Mouse (Mus musculus): ENCODE data around the gene Cd84.
"Not testable (repeated sequence)": the region's sequence is repeated elsewhere in the genome, so short reads cannot be mapped to it uniquely, and the experiment has no call there.

Gene Cd84

DNA sequence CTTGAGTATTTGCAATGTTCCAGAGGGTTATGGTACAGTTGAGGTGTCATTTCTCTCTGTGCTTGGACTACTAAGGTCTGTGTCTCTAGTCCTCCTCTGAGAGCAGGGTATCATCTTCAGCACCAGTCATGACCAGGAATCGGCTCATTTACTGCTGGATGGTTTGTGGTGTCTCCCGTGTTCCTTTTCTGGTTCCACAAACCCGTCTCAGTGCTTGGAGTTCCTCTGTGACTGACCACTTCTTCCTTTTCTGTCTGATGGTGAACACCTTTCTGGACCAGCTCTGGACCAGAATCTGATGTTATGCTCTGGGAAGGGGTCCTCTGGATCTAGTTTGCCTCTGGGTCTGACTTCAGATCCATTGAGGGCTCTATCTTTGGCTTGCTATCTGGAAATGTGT, at the start of gene Cd84:
Cd84 (plus strand) TSS at position 210 of the 400 bp plus-strand sequence.
- no peak for DNase-seq (ENCODE audit: extremely low read depth, low read depth)

DNA sequence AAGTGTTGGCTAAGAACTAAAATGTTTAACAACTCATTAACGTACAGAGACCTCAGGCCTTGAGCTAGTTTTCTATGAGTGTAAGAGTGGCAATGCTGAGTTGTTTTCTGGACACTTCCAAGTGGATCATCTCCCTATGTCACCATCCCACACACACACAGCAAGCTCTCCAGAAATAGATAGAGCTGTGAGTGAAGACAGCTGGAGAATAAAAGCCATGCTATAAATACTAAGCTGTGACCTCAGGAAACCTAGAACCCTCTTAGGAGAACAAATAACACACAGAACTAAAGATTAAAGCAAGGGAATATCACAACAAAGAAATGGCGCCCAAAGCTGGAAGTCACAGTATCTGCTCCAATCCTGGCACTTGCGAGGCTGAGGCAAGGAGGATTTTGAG, 48.0 kb upstream of the Cd84 start:
- DNase-seq (ENCODE audit: extremely low read depth, low read depth): no peak

DNA sequence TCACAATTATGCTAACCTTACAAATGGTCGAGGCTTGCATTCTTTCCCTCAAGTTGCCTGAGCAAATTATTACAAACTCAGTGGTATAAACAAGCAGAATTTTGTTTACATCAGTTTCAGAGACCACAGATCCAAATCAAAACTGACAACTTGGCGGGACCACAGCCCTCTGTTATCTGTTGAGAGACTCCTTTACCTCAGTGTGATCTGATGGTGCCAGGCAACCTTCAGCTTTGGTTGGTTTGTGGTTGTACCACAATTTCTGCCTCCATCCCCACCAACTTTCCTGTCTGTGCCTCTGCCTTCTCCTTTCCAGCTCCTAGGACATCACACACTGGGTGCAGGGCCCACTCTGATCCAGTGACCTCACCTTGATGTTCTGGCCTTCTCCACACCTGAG, 43.3 kb upstream of the Cd84 start:
- DNase-seq (ENCODE audit: extremely low read depth, low read depth): no peak

DNA sequence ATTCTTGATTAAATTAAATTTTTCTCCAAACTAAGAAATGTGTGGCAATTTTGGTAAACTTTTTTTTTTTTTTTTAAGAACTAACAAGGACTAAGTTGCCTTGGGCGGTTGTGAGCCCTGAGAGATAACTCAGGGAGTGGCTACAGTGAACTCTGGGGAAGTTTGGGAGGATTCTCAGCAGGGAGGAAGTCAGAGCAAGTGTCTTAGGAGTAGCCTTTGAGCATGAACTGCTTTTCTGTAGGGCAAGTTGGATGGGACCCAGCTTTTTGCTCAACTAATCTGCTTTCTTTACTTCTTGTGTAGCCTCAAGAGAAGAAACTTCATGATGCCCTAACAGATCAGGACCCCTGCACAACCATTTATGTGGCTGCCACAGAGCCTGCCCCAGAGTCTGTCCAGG, 41.7 kb upstream of the Cd84 start:
- DNase-seq (ENCODE audit: extremely low read depth, low read depth): peak; percentile 76

DNA sequence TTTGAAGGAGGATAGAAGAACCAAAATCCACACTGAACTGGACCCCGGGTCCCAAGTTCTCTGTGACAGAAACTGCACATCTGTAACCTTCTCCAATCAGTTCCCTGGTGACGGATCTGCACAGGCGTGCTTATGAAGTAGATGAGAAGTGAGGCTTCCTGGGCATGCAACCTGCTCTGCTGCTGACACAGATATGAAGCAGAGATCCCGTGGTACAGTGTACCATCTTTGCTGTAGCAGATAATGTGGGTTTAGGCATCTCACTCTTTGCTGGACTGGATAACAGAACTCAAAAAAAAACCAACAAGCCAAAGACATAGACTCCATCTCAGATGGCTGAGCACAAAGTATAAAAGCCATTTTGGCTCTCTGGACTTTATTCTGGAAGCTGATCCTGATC, 39.8 kb upstream of the Cd84 start:
- DNase-seq (ENCODE audit: extremely low read depth, low read depth): no peak

DNA sequence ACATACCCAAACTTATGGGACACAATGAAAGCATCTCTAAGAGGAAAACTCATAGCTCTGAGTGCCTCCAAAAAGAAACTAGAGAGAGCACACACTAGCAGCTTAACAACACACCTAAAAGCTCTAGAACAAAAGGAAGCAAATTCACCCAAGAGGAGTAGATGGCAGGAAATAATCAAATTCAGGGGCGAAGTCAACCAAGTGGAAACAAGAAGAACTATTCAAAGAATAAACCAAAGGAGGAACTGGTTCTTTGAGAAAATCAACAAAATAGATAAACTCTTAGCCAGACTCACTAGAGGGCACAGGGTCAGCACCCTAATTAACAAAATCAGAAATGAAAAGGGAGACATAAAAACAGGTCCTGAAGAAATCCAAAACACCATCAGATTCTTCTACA, 28.4 kb upstream of the Cd84 start:
- DNase-seq (ENCODE audit: extremely low read depth, low read depth): not testable (repeated sequence)

DNA sequence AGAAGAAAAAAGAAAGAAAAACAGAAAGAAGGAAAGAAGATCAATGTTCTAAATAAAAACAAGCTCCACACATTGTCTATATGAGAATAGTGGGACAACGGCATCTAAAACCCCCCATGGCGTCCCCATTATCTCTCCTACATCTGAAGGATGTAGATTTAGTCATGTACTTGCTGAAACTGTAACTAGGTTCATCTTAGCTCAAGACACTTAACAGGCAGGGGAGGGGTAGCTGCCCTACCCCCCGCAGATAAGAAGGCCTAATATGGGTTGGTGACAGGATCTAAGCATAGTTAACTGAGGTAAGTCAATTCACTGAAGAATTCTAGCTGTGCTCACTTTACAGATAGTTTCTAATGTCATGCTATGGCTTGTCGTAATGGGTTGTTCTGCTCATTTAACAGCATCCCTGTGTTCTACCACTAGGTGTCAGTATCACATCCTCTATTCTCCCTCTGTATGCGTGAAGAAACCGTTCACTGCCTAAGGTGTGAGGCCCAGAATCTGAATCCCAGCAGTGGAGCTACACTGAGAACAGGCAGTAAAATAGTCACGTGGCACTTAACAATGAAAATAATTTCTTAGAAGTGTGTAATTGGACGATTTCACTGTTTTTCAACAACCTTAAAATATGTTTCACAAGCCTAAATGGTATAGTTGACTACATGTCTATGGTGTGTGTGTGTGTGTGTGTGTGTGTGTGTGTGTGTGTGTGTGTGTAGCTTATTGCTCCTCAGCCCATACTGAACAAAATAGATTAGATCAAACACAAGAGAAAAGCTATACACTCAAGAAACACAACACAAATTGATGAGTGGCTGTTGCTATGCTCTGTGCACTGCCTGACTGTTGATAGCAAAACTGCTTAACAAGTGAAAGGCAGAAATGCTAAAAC, 23.7 kb upstream of the Cd84 start:
- DNase-seq (ENCODE audit: extremely low read depth, low read depth): peak; percentile 87

DNA sequence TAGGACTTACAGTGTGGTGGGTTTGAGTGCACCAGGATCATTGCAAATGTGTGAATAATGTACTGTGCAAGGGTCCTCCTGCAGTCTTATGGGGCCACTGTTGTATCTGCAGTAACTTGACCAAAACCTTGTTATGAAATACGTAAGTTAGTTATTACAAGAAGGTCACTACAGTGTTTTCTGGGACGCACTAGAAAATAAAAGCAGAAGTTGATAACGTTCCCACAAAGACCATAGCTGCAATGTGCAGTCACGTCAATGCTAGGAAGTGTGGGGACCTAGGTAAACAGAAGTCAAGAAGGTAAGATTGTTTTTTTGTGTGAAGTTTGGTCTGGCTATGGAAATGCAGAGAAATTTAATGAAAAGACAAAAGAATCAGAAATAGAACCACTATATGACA, 22.5 kb upstream of the Cd84 start:
- peak; percentile 57 for DNase-seq (ENCODE audit: extremely low read depth, low read depth)

DNA sequence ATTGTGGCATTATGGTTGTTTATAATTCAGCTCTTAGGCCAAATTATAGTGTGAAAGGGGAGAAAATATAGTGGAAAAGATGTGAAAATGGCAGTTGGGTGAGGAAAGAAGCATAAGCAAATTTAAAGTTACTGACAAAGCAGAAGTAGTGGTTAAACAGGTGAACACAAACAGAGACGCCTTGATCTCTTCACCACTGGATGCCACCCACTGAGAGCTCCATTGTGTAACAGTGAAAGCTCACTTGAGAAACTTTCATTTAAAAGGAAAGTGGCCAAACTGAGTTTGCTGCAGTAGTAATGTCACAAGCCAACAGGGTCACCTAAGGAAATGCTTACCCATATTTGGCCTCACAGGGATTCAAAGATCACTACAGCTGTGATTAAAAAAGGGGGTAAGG, 18.2 kb upstream of the Cd84 start:
- DNase-seq (ENCODE audit: extremely low read depth, low read depth): no peak

DNA sequence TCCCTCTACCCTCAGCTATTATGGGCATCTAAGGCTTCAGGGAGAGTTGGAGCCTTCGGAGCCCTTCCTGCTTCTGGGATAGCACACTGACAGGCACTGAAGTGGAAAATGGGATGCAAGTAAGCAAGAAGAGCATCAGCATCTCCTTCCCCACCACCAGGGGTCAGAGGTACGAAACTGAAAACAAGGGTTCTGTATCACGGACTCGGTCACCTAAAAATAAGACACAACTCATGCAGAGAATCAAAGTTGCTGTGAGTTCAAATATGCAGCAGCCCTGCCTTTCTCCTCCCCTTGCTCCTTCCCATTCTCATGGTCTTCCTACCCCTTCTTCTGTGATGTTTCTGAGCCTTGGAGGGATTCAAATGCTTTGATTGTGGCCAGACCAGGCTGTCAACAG, 14.0 kb upstream of the Cd84 start:
- DNase-seq (ENCODE audit: extremely low read depth, low read depth): no peak

DNA sequence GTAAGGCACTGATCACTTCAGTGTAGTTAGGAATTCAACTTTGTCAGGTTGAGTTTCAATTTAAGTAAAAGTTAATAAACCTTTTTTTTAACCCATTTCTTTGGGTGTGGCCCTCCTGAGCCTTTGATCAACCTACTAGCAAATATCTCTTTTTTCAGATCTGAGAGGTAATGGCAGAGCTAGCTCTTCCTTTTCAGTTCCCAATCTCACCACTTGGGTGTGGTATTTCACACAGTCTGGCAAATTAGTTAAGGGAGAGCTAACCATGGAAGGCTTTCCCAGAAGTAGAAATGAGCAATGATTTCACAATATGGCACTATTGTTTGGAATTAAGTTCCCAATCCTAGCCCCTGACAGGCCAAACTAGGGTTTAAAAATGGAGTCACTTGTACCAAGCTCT, 13.3 kb upstream of the Cd84 start:
- DNase-seq (ENCODE audit: extremely low read depth, low read depth): peak; percentile 33

DNA sequence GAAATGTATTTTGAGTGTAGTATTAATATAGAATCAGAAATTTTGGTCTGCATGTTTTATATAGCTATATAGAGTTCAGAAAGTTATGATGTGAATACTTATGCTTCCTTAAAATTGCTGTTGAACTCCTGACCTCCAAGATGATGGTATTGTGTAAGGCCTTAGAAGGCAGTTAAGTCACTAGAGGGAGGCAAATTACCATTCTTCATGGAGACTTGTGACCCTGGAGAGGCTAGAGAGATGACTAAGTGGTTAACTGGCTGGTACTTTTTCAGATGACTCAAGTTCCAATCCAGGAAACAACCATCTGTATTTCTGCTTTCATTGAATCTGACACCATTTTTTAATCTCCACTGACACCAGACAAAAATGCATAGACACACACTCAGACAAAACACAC, 11.8 kb upstream of the Cd84 start:
- peak; percentile 56 for DNase-seq (ENCODE audit: extremely low read depth, low read depth)

DNA sequence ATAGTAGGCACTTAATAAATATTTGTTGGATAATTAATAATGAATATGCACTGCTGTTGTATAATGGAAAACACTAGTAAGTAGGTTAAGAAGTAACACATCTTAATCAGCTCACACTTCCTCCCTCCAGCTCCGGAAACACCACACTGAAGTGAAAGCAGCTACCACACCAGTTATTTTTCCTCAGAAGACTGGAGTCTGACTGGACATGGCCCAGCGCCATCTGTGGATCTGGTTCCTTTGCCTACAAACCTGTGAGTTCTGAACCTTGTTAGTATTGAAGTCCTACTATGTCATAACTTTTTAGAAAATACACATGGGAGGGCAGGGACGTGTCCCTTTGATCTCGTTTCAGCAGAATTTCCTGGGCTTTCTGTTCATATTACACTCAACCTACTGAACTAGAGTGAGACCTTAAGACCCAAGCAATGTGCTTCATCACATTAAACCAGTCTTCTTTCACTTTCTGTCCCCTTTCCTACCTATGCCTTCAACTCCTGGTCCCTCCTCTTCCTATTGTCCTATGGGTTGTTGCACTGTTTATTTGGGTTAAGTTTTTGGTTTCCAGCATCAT, 1.0 kb downstream of the Cd84 start:
- peak; percentile 47 for DNase-seq (ENCODE audit: extremely low read depth, low read depth)

DNA sequence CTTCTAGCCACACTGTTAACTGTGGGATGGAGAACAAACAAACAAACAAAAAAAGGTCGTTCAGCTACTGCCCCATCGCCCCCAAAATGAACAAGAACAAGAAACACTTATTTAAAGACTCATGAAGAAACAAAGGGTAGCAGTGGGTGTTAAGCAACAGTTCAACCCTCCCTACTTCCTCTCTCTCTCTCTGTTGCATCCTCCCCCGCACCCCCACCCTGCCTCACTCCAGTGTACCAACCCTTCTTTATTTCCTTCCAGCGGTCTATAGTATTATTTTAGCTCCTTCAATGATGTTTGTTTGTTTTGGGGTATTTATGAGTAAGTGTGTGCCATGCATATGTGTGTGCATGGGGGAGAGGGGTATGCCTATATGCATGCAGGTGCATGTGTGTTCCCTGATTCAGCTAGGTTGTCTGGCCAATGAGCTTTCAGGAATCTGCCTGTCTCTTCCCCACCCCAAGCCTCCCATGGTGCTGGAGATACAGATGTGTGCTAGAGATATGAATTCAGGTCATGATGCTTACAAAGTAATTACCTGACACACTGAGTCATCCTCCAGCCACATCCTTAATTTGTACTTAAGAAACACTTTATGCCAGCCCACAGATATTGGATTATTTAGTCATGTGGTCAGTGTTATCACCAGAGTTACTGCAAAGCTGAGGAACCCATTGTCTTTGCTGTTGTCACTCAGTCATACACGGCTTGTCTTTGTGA, 5.7 kb downstream of the Cd84 start:
- DNase-seq (ENCODE audit: extremely low read depth, low read depth): peak; percentile 95

DNA sequence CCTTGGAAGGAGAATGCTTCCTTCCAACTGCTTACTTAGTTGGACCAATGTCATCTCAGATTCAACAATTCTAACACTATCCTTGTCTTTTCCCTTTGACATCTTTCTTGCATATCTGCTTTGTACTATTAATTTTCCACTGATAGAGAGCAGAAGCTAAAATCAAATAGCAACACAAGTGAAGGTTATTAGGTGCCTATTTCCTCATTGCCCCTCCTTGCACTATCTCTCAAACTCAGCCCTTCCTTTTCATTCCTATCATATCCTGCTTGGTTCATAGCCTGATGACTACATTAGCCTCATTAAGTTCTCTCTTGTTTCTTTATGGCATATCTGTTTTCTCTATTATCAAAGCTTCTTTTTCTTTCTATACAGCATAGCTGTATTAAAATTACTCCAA, 8.7 kb downstream of the Cd84 start:
- peak; percentile 74 for DNase-seq (ENCODE audit: extremely low read depth, low read depth)

DNA sequence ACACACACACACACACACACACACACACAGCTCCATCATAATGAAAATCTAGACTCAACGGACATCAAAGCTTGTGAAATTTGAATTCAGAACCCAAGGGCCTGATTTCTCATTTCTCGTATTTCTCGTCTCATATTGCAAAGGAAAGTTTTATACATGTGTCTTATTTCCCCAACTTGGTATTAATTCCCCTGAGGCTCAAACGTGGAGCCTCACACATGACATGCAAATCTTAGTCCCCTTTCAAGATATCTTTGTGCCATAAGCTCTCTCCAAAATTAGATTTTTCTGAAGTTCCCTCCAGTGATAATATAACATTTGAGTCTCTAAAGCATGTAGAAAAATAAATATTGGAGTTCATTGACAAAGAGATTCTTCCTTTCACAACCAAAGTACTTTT, 9.3 kb downstream of the Cd84 start:
- no peak for DNase-seq (ENCODE audit: extremely low read depth, low read depth)

DNA sequence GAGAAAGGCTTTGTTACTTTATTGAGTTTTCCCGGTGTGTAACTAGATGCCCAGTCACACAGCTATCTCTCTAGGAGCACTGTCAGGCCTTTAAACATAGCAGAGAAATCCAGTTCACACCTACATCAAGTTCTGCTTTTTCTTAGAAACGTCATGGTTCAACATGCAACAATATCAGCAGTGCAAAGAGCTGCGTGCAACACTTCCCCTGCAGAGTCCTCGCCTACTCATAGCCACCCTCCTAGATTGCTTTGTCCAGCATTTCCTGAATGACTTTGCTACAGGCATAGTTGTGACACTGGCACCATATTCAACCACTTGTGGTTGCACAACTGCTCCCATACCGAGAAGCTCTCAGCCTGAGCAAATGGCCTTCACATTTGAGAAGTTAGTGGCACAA, 10.0 kb downstream of the Cd84 start:
- DNase-seq (ENCODE audit: extremely low read depth, low read depth): no peak

DNA sequence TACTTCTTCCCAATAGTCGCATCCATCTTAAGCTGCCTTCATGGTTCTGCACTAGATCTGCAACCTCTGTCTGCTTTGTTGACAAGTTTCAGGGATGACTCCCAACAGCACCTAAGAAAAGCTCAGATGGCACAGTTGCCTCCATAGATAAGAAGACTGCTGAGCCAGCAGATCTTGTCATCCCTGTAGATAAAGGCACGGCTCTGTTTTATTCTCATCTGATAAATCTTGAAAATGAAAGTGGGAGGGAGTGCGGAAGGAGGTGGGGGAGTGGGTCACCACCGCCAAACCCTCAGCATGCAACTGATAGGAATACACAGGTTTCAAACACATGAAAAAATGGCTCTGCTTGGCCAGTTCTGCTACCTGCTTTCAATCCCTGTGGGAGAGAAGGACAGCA, 26.0 kb downstream of the Cd84 start:
- DNase-seq (ENCODE audit: extremely low read depth, low read depth): no peak

DNA sequence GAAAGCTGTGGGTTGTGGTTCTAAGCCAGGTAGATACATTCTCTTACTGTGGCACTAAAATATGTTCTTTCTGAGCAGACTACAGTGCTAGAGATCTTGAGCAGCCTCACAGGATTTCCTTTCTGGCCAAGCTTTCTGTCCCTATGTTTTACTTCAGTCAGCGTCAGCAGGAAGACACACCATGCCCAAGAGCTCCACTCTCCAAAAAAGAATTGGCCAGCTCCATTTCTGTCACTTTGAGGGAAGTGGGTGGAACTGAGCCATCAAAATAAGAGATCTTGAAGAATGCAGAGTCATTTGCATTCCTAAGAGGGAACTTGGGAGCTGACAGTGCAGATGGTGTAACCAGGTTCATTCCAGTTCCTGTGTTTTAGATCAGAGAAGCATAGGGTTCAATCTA, 47.5 kb downstream of the Cd84 start:
- no peak for DNase-seq (ENCODE audit: extremely low read depth, low read depth)

DNA sequence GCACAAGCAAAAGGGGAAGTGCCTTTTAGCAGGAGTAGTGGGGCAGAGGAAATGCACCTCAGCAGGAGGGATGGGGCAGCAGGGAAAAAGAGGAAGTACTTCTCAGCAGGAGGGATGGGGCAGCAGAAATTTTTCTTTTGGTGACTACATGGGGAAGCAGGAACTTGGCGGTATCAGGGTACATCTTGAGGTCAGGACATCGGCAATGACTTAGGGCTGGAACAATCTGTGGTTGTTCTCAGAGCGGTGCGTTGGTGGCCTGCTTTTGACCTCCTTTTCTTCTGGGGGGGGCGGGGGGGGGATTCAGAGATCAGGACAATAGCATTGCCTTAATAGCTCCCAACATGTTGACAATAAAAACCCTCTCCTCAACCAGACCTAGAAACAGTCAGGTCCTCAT, 55.9 kb downstream of the Cd84 start, which contains the start of gene Gm10521:
Gm10521 (plus strand) TSS at position 301 of the 400 bp plus-strand sequence.
- DNase-seq (ENCODE audit: extremely low read depth, low read depth): peak; percentile 21

DNA sequence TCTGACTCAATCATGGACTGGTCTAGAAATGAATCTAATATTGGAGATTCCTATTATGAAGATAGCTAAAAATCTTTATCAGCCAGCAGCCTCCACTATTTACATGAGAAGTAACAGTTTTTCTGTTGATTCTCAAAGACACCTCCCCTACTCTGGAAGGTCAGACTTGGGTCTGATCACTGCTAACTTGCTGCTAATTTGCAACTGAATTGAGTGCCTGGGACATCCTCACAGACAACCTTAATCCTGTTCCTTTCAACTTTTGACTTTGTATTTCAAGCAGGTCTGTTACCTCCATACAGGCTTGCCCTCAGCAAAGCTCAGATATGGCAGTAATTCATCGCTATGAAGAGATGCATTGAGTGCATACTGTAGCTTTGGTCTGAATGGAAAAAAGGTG, 64.5 kb downstream of the Cd84 start:
- DNase-seq (ENCODE audit: extremely low read depth, low read depth): no peak

All from MEL-GATA-1-ER (cell line).